Comparison of ENCODE assay signal across 8 mouse cellular contexts in genomic region chr2:121866071-121866601, GRCm38 (mm10). TPM values are rescaled to one million over a fixed set of nuclear protein-coding genes. Genes with fewer than 3 reads are reported as not detected.
DNase-seq lines count a peak whose midpoint lies in the region; ATAC-seq and TF ChIP-seq lines count a peak whose summit lies in the region.

No protein-coding gene starts in this region.

- H3K27ac ChIP-seq in heart, embryonic 16.5 days (ENCODE audit: low read length), result peak overlapping the region; percentile 68
- peak overlapping the region; percentile 74 for H3K27ac ChIP-seq in lung, postnatal 0 days (ENCODE audit: low read length)

- WGBS in heart, embryonic 16.5 days, result 2% methylated on average over 18 of the region's 18 CpGs
- WGBS in lung, postnatal 0 days, result under 1% methylated on average over 18 of the region's 18 CpGs

- no peak for TF ChIP-seq CTCF in lung, postnatal 0 days (IDR thresholded peaks at IDR 0.05)

- H3K27me3 ChIP-seq in heart, embryonic 16.5 days (ENCODE audit: control insufficient read depth, insufficient read depth, low read length), result no peaks in the 10 kb centered on the region
- H3K27me3 ChIP-seq in lung, postnatal 0 days (replicated peaks; ENCODE audit: insufficient read depth, low read length), result no peaks in the 10 kb centered on the region

- peak overlapping the region; percentile 88 for H3K4me2 ChIP-seq in heart, embryonic 16.5 days (ENCODE audit: low read depth, low read length)
- H3K4me2 ChIP-seq in lung, postnatal 0 days (replicated peaks; ENCODE audit: low read depth, low read length), result peak overlapping the region; percentile 88

- no peak for TF ChIP-seq EP300 in lung, postnatal 0 days (IDR thresholded peaks at IDR 0.05)

- H3K4me3 ChIP-seq in heart, embryonic 16.5 days (ENCODE audit: low read length), result peak overlapping the region; percentile 96
- H3K4me3 ChIP-seq in lung, postnatal 0 days (ENCODE audit: low read depth, low read length), result peak overlapping the region; percentile 70

- DNase-seq in spleen, adult 12 weeks (ENCODE audit: low spot score), result peak; percentile 3
- no peak for DNase-seq in spleen, postnatal 10 days (ENCODE audit: low spot score in 2 of 2)
- DNase-seq in layer of hippocampus, adult 8-10 months (ENCODE audit: low spot score in 2 of 2), result peak; percentile 43 to 51
- peak; percentile 41 for DNase-seq in lung, postnatal 0 days (ENCODE audit: low spot score)
- peak; percentile 45 to 56 for DNase-seq in right cerebral cortex, adult 2 months (ENCODE audit: low spot score in 2 of 2)
- no peak for DNase-seq in spleen, postnatal 14 days (ENCODE audit: low spot score in 2 of 2)

- H3K4me1 ChIP-seq in heart, embryonic 16.5 days (ENCODE audit: control insufficient read depth, insufficient read depth, low read length), result peaks cover 9% of the 10 kb centered on the region
- H3K4me1 ChIP-seq in lung, postnatal 0 days (ENCODE audit: insufficient read depth, low read depth, low read length), result no peaks in the 10 kb centered on the region; the same call in none of the 2 replicates

- H3K9ac ChIP-seq in heart, embryonic 16.5 days (ENCODE audit: low read length), result peak overlapping the region; percentile 86
- peak overlapping the region; percentile 56 for H3K9ac ChIP-seq in lung, postnatal 0 days (replicated peaks; ENCODE audit: low read depth)

- ATAC-seq in common myeloid progenitor, adult 5-6 weeks (replicated peaks; ENCODE audit: low read depth, poor library complexity, severe bottlenecking), result peak; percentile 47
- ATAC-seq in heart, embryonic 16.5 days (replicated peaks; ENCODE audit: extremely low read depth, insufficient read depth, low FRiP score), result no peak
- ATAC-seq in lung, postnatal 0 days, result no peak

- H3K36me3 ChIP-seq in heart, embryonic 16.5 days (ENCODE audit: control insufficient read depth, insufficient read depth), result no peaks in the 10 kb centered on the region
- H3K36me3 ChIP-seq in lung, postnatal 0 days (ENCODE audit: insufficient read depth, low read length), result no peaks in the 10 kb centered on the region

- H3K9me3 ChIP-seq in heart, embryonic 16.5 days (replicated peaks; ENCODE audit: control insufficient read depth, low read length), result no peaks in the 10 kb centered on the region
- no peaks in the 10 kb centered on the region for H3K9me3 ChIP-seq in lung, postnatal 0 days (ENCODE audit: low read length)

RNA-seq across cellular contexts. Expression of gene Casc4, which starts 0.6 kb away (rescaled TPM):
- total RNA-seq in common myeloid progenitor, adult 5-6 weeks (2017), result 28.7 and 37.5 TPM in 2 replicates
- 9.2 and 9.9 TPM in 2 replicates for polyA plus RNA-seq in heart, embryonic 16.5 days (2015; fragmentation: Nextera tagmentation; extraction: Ambion mirVana)
- 10 to 100 TPM; 90.4 to 95.9 (median 92.5) TPM for total RNA-seq in layer of hippocampus, adult 8-10 months (2022)
- 19.7 and 24.3 TPM in 2 replicates for polyA plus RNA-seq in lung, postnatal 0 days (2015; fragmentation: Nextera tagmentation; extraction: Ambion mirVana)

RNA-seq across cellular contexts. Expression of gene Frmd5, which starts 59.2 kb away (rescaled TPM):
- not detected in 2 replicates for total RNA-seq in common myeloid progenitor, adult 5-6 weeks (2017)
- polyA plus RNA-seq in heart, embryonic 16.5 days (2015; fragmentation: Nextera tagmentation; extraction: Ambion mirVana), result 54.7 and 68.3 TPM in 2 replicates
- 10 to 100 TPM; 32.5 to 38.7 (median 38.0) TPM for total RNA-seq in layer of hippocampus, adult 8-10 months (2022)
- 2.0 and 3.1 TPM in 2 replicates for polyA plus RNA-seq in lung, postnatal 0 days (2015; fragmentation: Nextera tagmentation; extraction: Ambion mirVana)

Comparison
In these comparisons a context has a peak if more than half of its experiments do, and no peak if none do; other contexts are left out.
1. DNase-seq: peak in spleen, adult 12 weeks (single experiment), layer of hippocampus, adult 8-10 months (2 of 2), lung, postnatal 0 days (single experiment) and right cerebral cortex, adult 2 months (2 of 2); none in spleen, postnatal 10 days (0 of 2) and spleen, postnatal 14 days (0 of 2).
2. RNA of gene Frmd5, which starts 59.2 kb away (total RNA-seq): 32.5 to 38.7 TPM in layer of hippocampus, adult 8-10 months; not detected in common myeloid progenitor, adult 5-6 weeks; every median in the first group is over 10 times any median in the second.